Mouse (Mus musculus) adrenal gland, adult (tissue): ENCODE data around the gene Gls2.

ENCODE experiments used
- DNase-seq, 2 experiments: peaks; one replicate each; pipeline ENCODE4 v3.0.0; 2022 to 2023; ENCODE audit warnings: low spot score in 1 of 2; ENCODE audit not compliant: inconsistent age in 2 of 2

Gls2 gene

DNA sequence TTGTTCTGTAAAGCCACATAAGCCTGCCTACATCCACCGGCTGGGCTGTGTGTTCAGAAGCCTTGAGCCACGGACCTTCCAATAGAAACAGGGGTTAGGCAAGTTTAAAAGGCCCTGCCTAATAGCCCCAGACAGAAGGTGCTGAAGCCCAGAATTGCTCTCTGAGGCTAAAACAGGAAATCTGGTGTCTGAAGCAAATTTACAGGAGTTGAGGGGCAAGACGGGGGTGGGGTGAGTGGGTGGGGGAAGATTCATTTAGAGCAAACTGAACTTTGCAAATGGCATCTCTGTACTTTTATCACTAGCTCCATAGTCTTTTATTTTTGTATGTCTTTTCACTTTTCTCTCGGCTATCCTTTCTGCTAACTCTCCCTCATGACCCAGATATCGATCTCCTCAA lies 36.9 kb downstream of the Gls2 start:
- DNase-seq = no peak

DNA sequence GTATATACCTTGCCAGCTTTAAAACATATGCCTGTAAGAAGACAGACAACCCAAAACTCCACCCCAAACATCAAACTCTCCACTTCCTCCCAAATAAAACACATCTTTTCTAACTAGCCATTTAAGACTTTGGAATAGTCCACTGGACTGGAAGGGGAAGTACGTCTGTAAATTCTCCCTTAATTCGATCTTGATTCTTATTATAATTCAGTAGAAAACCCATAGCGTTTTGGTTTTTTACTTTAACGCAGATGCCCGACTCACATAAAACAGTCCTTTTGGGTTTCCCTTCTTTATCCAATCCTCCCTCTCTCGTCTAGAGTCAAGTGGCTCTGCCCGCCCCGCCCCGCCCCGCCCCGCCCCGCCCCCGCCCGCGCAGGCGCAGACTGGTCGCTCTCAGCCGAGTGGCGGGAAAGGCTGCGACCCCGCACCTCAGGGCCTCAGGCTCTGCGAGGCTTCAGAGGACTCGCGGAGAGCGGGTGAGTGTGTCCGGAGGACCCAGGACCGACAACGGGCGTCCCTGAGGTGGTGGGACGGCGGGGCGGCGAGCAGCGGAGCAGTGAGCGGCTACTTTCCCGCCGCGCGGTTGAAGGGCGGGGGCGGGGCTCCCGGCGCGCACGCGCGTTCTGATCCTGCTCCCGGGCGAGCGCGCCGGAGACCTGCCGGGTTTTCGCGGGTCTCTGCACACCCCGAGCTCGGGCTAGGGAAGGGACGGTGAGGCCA lies 37.6 kb downstream of the Gls2 start, which contains the start of gene Timeless:
Timeless (plus strand) TSS at position 369 of the 723 bp plus-strand sequence.
- DNase-seq = peak; percentile 90 to 97

DNA sequence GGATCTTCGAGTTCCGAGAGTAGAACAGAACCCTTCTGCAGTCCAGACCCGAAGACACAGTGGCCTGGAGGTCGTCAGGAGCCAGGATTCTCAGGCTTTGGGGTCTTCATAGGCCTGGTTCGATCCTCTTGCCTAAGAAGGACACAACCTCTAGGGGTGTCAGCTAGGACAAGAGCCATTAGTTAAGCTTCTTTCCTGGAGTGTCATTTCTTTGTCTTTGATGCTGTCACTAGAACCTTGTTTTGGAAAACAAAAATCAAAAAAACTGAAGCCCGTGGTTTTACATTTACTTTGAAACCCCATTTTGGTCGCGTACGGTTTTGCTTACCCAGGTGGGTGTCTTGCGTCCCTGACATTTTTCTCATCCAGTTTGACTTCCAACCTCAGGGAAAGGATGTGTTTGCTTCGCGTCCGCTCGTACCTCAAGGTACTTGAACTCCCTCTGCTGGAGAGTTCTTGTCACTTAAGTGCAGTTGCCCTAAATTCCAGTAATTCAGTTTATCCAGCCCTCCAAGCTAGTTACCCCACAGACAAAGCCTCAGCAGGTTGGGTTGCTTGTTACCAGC lies 38.2 kb downstream of the Gls2 start:
- DNase-seq = peak; percentile 59 to 89

DNA sequence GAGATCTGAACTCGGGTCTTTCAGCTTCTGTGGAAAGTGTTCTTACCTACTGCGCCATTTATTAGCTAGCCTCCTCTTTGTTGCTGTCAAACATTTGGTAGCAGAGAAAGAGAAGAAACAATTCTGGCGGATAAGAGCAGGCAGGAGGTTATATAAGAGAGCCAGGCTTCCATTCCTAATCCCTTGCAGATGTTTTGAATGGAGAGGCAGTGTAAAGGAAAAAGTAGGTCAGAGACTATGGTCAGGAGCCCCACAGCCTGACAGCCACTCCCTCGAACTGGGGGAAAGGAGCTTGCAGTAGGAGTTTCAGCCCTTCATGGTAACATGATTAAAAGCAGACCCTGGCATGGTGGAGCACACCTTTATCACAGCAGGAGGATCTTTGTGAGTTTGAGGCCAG lies 42.1 kb downstream of the Gls2 start:
- DNase-seq = no peak

DNA sequence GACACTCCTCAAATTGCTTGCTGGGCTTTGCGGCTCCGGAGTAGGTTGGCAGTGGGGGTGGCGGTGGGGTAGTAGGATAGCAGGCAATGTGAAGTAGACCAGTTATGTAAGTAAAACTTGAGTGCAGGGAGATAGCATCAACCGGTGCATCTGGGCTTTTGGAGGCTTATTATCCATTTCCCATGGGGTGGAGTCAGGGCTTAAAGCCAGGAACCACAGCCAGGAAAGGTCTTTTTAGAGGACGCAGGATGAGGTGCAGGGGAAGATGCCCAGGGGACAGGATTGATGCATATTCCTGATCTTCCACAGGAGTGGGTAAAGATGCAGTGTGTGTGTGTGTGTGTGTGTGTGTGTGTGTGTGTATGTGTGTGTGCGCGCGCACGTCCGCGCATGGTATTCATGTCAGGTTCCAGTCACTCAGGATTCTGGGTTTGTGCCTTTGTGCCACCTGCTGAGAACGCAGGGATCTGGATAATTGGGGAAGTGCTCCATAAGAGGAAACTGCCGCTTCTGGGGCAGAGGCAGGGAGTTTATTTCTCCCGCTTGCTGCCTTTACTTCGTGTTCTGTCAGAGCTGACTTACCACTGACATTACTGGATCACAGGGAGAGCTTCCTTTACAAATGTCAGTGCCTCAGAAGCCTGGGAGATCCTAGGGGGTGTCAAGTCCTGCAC lies 43.7 kb downstream of the Gls2 start:
- peak in 1 of 2 experiments; percentile 40 for DNase-seq

DNA sequence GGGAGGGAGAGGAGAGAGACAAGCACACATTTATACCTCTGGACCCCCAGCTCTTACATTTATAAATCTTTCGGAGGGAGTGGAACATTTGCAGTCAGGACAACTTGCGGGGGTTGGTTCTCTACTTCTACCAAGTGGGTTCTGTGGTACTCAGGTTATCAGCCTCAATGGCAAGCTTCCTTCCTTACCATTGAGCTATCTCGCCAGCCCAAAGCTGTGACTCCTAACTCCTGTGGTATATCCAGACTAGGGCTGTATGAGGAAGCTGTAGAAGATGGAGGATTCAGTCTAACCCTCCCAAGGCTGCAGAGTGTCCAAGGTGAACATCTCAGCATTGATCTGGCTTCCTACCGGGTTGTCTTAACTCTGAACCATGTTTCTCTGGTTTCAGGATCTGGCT lies 44.9 kb downstream of the Gls2 start:
- DNase-seq = no peak

DNA sequence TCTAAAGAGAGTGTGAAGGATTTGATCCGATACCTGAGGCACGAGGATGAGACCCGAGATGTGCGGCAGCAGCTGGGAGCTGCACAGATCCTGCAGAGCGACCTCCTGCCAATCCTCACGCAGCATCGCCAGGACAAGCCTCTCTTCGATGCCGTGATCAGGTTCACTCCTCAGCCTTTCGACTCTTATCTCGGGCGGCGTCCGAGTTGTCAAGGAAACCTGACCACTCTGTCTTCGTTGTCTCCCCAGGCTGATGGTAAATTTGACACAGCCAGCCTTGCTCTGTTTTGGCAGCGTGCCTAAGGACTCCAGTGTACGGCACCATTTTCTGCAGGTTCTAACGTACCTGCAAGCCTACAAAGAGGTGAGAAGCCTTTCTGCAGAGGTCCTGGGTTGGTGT lies 45.9 kb downstream of the Gls2 start:
- no peak for DNase-seq

DNA sequence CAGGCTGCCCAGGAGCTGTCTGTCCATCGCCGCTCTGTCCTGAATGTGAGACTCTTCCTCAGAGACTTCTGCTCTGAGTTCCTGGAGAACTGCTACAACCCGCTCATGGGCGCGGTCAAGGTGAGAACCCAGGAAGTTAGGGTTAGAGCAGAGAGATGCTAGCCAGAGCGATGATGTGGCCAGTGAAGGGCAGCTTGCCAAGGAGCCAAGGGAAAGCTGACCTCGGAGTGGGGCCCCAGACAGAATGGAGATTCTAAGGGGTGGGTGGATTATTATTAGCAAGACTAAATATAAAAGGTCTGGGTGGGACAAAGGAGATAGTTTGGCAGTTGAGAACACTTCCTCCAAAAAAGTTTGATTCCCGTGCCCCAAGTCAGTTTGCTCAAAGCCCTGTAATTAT lies 49.0 kb downstream of the Gls2 start:
- DNase-seq = no peak

DNA sequence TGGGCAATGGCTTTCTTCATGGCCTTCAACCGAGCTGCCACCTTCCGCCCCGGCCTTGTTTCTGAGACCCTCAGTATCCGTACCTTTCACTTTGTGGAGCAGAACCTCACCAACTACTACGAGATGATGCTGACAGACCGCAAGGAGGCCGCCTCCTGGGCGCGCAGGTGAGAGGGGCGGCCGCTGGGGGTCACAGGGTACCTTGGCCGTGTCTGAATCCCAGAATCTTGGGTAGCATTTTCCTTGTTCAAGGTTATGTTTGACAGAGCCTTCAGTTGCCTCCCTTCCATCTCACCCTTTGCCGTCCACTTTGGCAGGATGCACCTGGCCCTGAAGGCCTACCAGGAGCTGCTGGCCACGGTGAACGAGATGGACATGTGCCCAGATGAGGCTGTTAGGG lies 49.9 kb downstream of the Gls2 start:
- no peak for DNase-seq

DNA sequence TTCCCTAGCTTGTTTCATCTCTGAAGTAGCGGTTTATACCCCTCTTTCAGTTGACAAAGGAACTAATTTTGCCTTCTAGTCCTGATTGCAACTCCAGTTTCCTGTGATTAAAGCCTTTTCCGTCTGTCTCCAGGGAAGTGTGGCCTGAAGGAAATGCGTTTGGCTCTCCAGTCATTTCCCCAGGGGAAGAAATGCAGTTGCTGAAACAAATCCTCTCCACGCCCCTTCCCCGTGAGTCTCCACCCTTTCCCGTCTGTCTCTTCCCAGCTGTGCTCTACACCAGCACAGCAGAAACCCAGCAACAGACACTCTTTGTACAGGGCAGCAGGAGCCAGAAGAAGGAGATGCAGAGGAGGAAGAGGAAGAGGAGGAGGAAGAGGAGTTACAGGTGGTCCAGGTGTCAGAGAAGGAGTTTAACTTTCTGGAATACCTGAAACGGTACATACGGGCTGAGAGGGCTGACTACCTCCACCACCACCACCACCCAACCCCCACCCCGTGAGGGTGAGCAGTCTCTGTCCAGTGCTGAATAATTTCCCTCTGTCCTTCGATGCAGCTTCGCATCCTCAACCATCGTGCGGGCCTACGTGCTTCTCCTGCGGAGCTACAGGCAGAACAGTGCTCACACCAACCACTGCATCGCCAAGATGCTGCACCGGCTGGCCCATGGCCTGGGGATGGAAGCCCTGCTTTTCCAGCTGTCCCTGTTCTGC lies 52.9 kb downstream of the Gls2 start:
- peak in 1 of 2 experiments; percentile 52 for DNase-seq

DNA sequence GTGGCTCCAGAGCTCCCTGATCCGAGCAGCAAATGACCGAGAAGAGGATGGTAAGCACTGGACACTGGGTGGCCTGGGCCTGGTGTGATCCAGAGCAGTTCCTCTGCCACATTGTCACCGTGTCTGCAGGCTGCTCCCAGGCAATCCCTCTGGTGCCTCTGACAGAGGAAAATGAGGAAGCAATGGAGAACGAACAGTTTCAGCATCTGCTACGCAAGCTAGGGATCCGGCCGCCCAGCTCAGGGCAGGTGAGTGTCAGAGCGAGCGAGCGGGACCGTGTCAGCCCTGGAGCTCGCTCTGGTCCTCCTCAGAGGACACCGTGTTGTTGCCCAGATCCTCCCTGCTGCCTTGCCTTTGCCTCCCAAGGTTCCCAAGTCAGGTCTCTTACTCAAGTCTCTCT lies 56.3 kb downstream of the Gls2 start:
- DNase-seq = no peak

DNA sequence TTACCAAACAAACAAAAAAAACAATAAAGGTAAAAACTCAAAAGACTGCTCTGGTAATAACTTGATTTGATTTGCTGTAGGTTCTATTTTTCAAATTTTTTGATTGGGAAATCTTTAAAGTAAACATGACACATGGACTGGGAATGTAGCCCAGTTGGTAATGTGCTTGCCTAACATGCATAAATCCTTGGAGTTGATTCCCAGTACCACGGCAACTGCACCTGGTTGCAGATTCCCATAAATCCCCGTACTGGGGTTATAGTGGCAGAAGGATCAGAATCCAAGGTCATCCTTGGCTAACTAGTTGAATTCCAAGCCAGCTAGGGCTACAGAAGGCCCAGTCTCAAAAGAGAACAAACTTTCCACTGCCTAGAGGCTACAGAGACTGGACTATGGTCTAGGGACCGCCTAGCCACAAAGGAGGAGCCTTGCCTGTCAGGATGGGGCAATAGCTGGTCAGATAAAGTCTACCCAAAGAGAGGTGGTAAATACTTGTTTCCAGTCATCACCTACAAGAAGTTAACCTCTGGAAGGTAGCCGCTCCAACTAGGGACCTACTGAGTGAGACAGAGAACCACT lies 59.5 kb downstream of the Gls2 start, which contains the start of gene Apon:
Apon (plus strand) TSS at position 420 of the 579 bp plus-strand sequence.
- DNase-seq = peak in 1 of 2 experiments; percentile 74

DNA sequence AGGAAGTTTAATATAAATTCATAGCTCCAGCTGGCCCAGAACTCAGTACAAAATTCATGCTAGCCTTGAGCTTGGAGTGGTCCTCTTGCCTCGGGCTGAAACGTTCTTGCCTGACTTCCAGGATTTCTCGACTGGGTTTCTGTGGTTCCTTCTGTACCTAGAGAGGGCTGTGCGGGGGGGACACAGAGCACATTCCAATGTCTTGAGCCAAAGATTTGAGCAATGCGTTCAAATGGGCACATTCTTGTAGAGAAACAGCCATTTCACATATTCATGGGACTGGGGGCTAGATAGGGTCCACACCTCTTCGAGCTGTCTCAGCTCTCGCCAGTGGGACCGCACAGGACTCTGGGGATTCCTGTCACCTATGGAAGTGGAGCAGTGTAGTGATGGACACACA lies 61.7 kb downstream of the Gls2 start:
- no peak for DNase-seq

DNA sequence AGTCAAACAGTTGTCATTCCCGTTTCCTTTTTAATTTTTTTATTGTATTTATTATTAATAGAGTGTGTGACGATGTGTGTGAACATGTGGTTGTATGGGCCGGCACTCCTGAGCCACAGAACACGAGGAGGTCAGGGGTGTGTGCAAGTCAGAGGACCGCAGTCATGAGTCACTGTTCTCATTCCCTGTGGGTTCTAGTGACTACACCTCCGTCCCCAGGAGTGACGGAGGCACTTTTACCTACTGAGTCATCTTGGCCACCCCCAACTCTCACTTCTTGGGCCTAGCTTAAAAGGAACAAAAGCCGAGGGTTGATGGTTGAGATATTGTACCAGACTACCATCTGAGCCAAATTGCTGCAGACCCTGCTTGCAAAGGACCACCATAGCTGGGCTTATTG lies 62.1 kb downstream of the Gls2 start:
- DNase-seq = no peak

DNA sequence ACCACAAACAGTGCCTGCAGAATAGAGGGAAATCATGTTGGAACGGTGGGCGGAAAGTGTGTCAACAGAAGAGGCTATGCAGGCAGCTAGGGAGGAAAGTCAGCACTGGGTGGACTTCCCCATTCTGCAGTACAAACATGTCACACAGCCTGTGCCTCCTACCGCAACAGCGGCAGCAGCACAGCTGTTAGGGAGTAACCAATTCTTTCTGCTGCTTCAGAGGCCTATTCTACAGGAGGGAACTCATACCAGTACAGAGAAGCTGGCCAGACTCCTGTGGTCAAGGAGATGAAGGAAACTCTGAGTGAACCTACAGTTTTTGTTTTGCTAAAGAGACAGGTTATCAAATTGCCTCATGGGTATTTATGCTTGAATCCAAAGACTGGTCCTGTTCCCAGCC lies 64.7 kb downstream of the Gls2 start:
- DNase-seq = no peak
